Mouse (Mus musculus) CD4-positive, CD25-positive, alpha-beta regulatory T cell (primary cell): Measurements from ENCODE around the gene Snx4. TPM values are rescaled to one million over a fixed set of nuclear protein-coding genes. Genes with fewer than 3 reads are reported as not detected.

ENCODE experiments used
- polyA plus RNA-seq: library from polyadenylated mRNA; unstranded; fragments of 100-300 nt; shearing (Covaris generic); gene quantifications from one replicate; pipeline ENCODE4 v1.2.1, GENCODE M21; 2017

Snx4 gene
- 137 TPM for polyA plus RNA-seq

DNA sequence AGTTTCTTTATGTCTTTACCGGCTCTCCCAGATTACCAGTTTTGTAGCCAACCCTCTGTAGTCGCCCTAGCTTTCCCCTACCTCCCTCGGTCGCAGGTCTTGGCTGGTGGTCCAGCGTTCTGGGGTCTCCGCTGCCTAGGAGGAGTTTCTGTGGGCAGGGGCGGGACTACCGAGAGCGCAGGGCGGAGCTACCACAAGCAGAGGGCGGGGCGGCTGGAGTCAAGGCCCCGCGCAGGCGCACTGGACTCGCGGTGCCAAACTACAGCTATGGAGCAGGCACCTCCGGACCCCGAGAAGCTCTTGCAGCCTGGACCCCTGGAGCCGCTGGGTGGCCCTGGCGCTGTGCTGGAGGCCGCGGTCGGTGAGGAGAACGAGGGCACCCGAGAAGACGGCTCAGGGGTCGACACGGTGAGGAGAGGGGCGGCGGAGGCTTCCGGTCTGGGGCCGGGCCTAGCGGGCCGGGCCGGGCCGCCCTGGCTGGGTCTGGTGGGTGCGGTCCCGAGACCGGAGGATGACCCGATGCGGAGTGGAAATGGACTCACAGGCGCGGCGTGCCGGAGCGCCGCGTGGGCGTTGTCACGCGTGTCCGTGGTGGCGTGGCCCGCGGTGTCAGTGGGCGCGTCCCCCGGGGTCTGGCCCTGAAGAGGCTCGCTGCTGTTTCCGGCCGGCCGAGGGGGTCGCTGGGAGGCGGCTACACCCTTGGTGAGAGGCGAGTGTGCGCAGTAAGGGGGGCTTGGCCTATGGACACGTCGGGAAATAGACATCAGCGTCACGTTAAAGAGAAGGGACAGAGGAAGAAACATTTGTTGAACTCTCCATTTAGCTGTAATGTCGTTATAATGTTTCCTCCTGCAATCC is at the start of gene Snx4:
TSS of gene Snx4 (plus strand) at position 249 of the 858 bp plus-strand sequence.

Other genes starting within 250 kb of the Snx4 start
- gene Iqcg, start 195.2 kb upstream of the Snx4 start, polyA plus RNA-seq: 0.29 TPM
- gene Rpl35a, start 195.0 kb upstream of the Snx4 start, polyA plus RNA-seq: 679 TPM
- 0.59 TPM for gene Lmln, start 188.9 kb upstream of the Snx4 start, polyA plus RNA-seq
- gene Osbpl11, start 66.4 kb upstream of the Snx4 start, polyA plus RNA-seq: 29.5 TPM
- 72.5 TPM for gene Zfp148, start 129.4 kb downstream of the Snx4 start, polyA plus RNA-seq